Mouse (Mus musculus) small intestine, adult 2 months (tissue): ENCODE results near the gene Lcmt2. TPM values are rescaled to one million over a fixed set of nuclear protein-coding genes. Genes with fewer than 3 reads are reported as not detected.
A peak's percentile ranks its signal among the peaks of the same experiment; 100 is the strongest.
"Not testable (repeated sequence)": the region's sequence is repeated elsewhere in the genome, so short reads cannot be mapped to it uniquely, and the experiment has no call there.

Experiments
- H3K27ac ChIP-seq: fragments of 200-500 bp; 2 replicates; pipeline ENCODE4 v1.5.1; 2012; ENCODE audit warnings: low read depth, low read length, control low read depth, inconsistent platforms; ENCODE audit not compliant: insufficient read depth
- H3K27me3 ChIP-seq: fragments of 200-500 bp; 2 replicates; pipeline ENCODE4 v1.6.1; 2012; ENCODE audit warnings: mild to moderate bottlenecking, moderate library complexity, low read length, inconsistent platforms; ENCODE audit not compliant: control insufficient read depth, insufficient read depth
- H3K36me3 ChIP-seq: fragments of 200-500 bp; 2 replicates; pipeline ENCODE4 v1.6.1; 2012; ENCODE audit warnings: mild to moderate bottlenecking, low read length, control low read depth, inconsistent platforms; ENCODE audit not compliant: control insufficient read depth, insufficient read depth
- H3K4me1 ChIP-seq: fragments of 200-500 bp; 2 replicates; pipeline ENCODE4 v1.6.1; 2012; ENCODE audit warnings: low read length, inconsistent platforms, mixed read lengths; ENCODE audit not compliant: control insufficient read depth, insufficient read depth, insufficient read length
- H3K4me3 ChIP-seq: fragments of 200-500 bp; 2 replicates; pipeline ENCODE4 v1.5.1; 2012; ENCODE audit warnings: low read depth, mild to moderate bottlenecking, control low read depth, inconsistent platforms, low read length, moderate library complexity
- CTCF ChIP-seq: fragments of 200-500 bp; IDR thresholded peaks from 2 replicates; pipeline ENCODE4 v1.5.1; 2012; ENCODE audit warnings: low read depth, mild to moderate bottlenecking, control low read depth, inconsistent platforms, low read length, moderate library complexity, mixed read lengths; ENCODE audit not compliant: insufficient replicate concordance, insufficient read length; ENCODE audit errors: extremely low read depth
- POLR2A ChIP-seq: fragments of 200-500 bp; IDR thresholded peaks from 2 replicates; pipeline ENCODE4 v1.6.1; 2012; ENCODE audit warnings: low read depth, mild to moderate bottlenecking, control low read depth, inconsistent platforms, low read length, moderate library complexity
- WGBS: fragments of 180-500 bp; shearing (Covaris S2); methylation state at CpG from one replicate; pipeline ENCODE4 v1.1.7; 2018; 5-methylcytosine and 5-hydroxymethylcytosine counted together
- polyA plus RNA-seq: library from polyadenylated mRNA; depleted of rRNA; stranded (reverse); fragments of >200 nt; gene quantifications from 2 replicates; pipeline ENCODE4 v1.2.3, GENCODE M21; 2012

Lcmt2 gene
- polyA plus RNA-seq, 1 experiment = 7.9 TPM

DNA sequence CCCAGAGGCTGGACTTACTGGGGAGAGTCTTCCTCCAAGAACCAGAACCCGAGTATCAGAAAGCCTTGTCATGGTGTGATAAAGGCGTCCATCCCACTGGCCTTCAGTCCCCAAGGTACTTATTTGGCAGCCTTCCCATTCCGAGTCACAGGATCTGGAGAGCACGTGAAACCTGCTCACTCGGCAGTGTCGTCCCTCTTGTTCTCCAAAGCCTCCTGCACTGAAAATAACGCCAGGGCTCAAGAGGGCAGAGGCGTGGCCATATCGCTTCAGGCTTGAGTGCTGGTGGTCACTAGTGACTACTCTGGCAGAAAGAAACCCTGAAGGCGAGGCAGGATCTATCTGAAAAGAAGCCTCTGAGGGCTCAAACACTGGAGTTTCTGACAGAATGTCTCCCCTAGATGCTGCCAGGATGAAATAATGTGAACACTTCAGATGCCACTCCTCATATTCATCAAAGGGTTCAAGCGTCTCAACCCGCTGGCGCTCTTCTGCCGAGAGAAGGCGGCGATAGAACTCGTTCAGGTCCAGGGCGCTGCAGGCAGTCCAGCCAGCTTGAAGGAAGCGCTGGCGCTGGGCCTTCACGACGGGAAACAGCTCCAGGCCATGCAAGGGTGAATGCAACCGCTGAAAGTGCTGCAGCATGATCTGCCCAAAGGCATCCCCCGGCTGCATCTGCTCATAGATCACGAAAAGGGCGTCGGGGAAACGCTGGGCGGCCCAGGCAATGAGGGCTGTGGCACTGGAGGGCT, 1.0 kb downstream of the Lcmt2 start:
- H3K27me3 ChIP-seq = no peaks in the 10 kb centered on the region
- peaks cover 10% of the 10 kb centered on the region; the same call in 1 of the 2 replicates for H3K4me1 ChIP-seq
- H3K36me3 ChIP-seq = 0 out of 2 replicates have a peak, but pooled peaks cover 2% of the 10 kb centered on the region
- WGBS = 9% methylated on average over 29 of the region's 29 CpGs
- H3K27ac ChIP-seq = peak overlapping the region; percentile 90
- peak overlapping the region; percentile 92 for H3K4me3 ChIP-seq
- TF ChIP-seq CTCF (no peak), POLR2A (no peak)

DNA sequence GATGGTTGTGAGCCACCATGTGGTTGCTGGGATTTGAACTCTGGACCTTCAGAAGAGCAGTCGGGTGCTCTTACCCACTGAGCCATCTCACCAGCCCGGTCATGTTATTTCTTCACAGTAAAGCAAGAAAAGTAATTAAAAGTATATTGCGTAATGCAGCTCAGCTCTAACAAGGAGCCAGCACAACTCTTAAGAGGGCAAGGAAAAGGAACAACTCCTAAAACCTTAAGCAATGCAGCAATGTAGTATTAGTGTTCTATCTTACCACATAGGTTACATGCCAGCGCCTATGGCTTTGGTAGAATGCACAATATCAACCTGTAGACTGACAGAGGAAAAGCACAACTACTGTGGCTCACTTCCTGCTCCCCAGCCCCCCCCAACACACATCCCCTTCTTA, 3.1 kb downstream of the Lcmt2 start:
- peaks cover 10% of the 10 kb centered on the region; the same call in 1 of the 2 replicates for H3K4me1 ChIP-seq
- H3K27ac ChIP-seq = no peak overlapping the region
- H3K36me3 ChIP-seq = no peaks in the 10 kb centered on the region
- WGBS = 71% methylated on average over 4 of the region's 4 CpGs
- no peaks in the 10 kb centered on the region for H3K27me3 ChIP-seq
- TF ChIP-seq CTCF (no peak), POLR2A (no peak)
- H3K4me3 ChIP-seq = no peak overlapping the region

GRCm38 (mm10) chr2:121132822-121133221, 7.6 kb downstream of the Lcmt2 start:
- WGBS = 65% methylated on average over 1 of the region's 1 CpGs
- H3K27me3 ChIP-seq = no peaks in the 10 kb centered on the region
- no peak overlapping the region for H3K4me3 ChIP-seq
- no peak for TF ChIP-seq CTCF
- H3K36me3 ChIP-seq = no peaks in the 10 kb centered on the region
- no peaks in the 10 kb centered on the region for H3K4me1 ChIP-seq
- H3K27ac ChIP-seq = no peak overlapping the region

DNA sequence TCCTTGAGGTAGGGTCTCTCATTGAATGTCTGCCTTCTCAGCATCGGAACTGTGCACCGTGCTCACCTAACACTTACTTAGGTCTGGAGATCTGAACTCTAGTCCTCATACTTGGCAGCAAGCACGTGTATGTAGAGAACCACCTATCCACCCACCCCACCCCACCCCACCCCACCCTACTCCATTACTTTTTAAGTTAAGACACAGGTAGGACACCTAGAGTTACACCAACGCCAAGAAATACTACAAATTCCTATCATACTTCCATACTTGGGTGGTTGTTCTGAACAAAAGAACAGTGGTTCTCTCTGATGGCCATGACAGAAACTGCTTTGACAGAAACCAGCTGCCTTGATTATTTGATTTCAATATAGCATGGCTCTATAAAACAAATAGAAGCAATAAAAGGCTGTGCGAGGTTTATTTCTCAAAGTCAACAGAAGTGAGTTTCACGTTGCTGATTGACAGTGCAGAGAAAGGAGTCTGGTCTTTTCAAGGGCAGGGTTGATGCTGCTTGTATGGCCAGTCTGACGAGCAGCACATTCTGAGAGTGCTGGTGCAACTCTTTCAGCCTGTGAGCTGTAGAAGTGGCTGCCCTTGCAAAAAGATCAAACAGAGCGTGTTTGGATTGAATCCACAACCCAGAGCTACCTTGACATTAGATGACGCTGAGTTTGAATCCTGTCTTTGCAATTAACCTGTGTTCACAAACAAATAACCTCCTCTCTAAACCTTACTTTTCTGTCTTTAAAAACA, 11.4 kb downstream of the Lcmt2 start:
- Histone ChIP-seq H3K27me3 (no peaks in the 10 kb centered on the region), H3K4me1 (no peaks in the 10 kb centered on the region), H3K4me3 (no peak overlapping the region), H3K36me3 (no peaks in the 10 kb centered on the region), H3K27ac (no peak overlapping the region)
- WGBS = 37% methylated on average over 9 of the region's 9 CpGs
- TF ChIP-seq POLR2A (no peak), CTCF (no peak)

- H3K4me3 ChIP-seq = no peak overlapping the region
- no peaks in the 10 kb centered on the region for H3K36me3 ChIP-seq
- no peaks in the 10 kb centered on the region for H3K27me3 ChIP-seq
- no peak for TF ChIP-seq POLR2A
- no peak for TF ChIP-seq CTCF
- H3K4me1 ChIP-seq = no peaks in the 10 kb centered on the region
- H3K27ac ChIP-seq = no peak overlapping the region
- WGBS = 30% methylated on average over 1 of the region's 1 CpGs
These were observed 12.9 kb downstream of the Lcmt2 start for GRCm38 (mm10) chr2:121127536-121127935.

DNA sequence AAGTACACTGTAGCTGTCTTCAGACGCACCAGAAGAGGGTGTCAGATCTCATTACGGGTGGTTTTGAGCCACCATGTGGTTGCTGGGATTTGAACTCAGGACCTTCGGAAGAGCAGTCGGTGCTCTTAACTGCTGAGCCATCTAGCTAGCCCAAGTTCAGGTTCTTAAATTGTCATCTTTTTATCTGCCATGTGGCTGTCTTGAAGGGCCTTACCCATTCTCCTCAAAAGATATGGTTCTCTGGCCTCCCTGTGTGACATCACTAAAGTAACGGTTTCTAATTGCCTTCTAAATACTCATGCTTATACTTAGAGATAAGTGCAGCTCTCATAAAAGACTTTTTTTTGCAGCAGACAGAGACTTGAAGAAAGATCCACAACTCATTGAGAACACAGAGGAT, 14.2 kb downstream of the Lcmt2 start:
- 89% methylated on average over 5 of the region's 5 CpGs for WGBS
- not testable (repeated sequence) for H3K27ac ChIP-seq, H3K27me3 ChIP-seq, H3K4me1 ChIP-seq, H3K4me3 ChIP-seq, H3K36me3 ChIP-seq

DNA sequence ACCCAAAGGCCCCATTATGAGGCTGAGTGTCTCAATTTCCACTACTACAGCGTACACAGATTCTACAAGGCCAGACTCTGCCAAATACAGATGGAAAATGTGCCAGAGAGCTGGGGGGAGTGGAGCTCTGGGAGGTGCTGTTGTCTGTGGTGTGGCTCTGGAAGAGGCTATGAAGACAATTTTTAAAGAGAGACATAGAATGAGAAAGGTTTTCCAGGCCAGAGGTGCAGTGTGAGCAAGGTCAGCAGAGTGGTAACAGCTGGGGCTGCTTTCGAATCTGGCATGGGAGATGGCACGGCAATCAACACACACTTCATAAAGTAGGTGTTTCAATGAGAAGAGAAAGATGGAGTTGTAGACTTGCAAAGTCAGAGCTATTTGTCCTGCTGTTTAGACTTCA, 21.2 kb downstream of the Lcmt2 start:
- no peak for TF ChIP-seq POLR2A
- TF ChIP-seq CTCF = no peak
- WGBS = 86% methylated on average over 3 of the region's 3 CpGs

More for the DNA sequence above, 21.2 kb downstream of the Lcmt2 start:
- Histone ChIP-seq H3K27me3 (no peaks in the 10 kb centered on the region), H3K36me3 (no peaks in the 10 kb centered on the region), H3K4me3 (no peak overlapping the region), H3K27ac (no peak overlapping the region), H3K4me1 (no peaks in the 10 kb centered on the region)
